Mouse (Mus musculus): ENCODE measurements at regions not wholly inside any gene's neighbourhood (a gene's known extent, or its start where the extent isn't known, plus 50 kb on each side); places are given as distances from the start of the nearest gene placed in this dataset.

DNA sequence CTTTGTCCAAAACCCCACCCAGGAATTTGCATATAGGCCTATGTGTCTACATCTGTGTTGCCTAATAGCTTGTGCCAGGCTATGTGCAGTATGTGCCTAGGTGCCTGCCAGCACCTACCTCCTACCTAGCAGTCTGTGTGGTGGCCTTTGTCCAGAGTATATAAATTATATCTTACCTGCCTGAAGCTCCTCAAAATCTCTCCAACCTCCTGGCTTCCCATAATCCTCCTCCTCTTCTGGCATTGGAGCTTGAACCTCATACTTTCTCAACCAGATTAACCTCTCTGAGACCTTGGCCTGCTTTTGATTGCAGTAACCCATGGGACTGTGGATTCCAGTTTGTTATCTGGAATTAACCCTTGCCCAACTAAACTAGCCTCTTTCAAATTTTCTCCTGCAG is 440.8 kb upstream of the Acvr2a start:
- DNase-seq = no peak
- H3K27me3 ChIP-seq (ENCODE audit: control insufficient read depth, insufficient read depth, low read length) = no peaks in the 10 kb centered on the region
- no peaks in the 10 kb centered on the region for H3K4me1 ChIP-seq (ENCODE audit: control insufficient read depth, insufficient read depth, low read length)
- intact Hi-C loops (cut with DNase I) = no loop called here
- H3K79me2 ChIP-seq (replicated peaks; ENCODE audit: control insufficient read depth, insufficient read depth, low read length) = no peaks in the 10 kb centered on the region
- no peak overlapping the region for H3K27ac ChIP-seq
- no peaks in the 10 kb centered on the region for H3K36me3 ChIP-seq (ENCODE audit: control insufficient read depth, insufficient read depth, low read length)
- H3K4me3 ChIP-seq = no peak overlapping the region
- TF ChIP-seq EP300 (IDR thresholded peaks at IDR 0.05; ENCODE audit: insufficient read depth, low read depth, low read length) (no peak), CTCF (IDR thresholded peaks at IDR 0.05) (no peak), POLR2A (IDR thresholded peaks at IDR 0.05; ENCODE audit: insufficient read depth, low read depth, low read length) (no peak)
- no peak overlapping the region for H3K9ac ChIP-seq (ENCODE audit: low read depth, low read length)

DNA sequence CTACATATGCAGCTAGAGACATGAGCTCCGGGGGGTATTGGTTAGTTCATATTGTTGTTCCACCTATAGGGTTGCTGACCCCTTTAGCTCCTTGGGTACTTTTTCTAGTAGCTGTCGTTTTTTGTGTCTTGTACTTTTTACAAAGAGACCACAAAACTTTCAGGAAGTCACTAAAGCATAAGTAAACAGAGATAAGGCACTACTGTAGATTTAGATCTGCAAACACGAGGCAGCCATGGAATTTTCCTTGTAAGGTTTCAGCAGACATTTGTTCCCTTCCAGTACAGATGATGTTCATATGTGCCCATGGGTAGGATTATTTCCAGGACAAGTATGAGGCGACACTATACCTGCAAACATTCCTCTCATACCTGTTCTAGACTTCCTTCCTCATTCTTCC is 439.6 kb upstream of the Acvr2a start:
- no peak overlapping the region for H3K27ac ChIP-seq
- H3K27me3 ChIP-seq (ENCODE audit: control insufficient read depth, insufficient read depth, low read length) = no peaks in the 10 kb centered on the region
- WGBS = 54% methylated on average over 4 of the region's 4 CpGs
- no peak overlapping the region for H3K9ac ChIP-seq (ENCODE audit: low read depth, low read length)
- no peaks in the 10 kb centered on the region; the same call in 1 of the 2 replicates for H3K36me3 ChIP-seq (ENCODE audit: control insufficient read depth, insufficient read depth, low read length)
- no peaks in the 10 kb centered on the region for H3K4me1 ChIP-seq (ENCODE audit: control insufficient read depth, insufficient read depth, low read length)
- TF ChIP-seq POLR2A (IDR thresholded peaks at IDR 0.05; ENCODE audit: insufficient read depth, low read depth, low read length) (no peak), CTCF (IDR thresholded peaks at IDR 0.05) (no peak)
- H3K79me2 ChIP-seq (replicated peaks; ENCODE audit: control insufficient read depth, insufficient read depth, low read length) = no peaks in the 10 kb centered on the region
- no peak overlapping the region for H3K4me3 ChIP-seq
- DNase-seq = no peak
- intact Hi-C loops (cut with DNase I) = no loop called here

DNA sequence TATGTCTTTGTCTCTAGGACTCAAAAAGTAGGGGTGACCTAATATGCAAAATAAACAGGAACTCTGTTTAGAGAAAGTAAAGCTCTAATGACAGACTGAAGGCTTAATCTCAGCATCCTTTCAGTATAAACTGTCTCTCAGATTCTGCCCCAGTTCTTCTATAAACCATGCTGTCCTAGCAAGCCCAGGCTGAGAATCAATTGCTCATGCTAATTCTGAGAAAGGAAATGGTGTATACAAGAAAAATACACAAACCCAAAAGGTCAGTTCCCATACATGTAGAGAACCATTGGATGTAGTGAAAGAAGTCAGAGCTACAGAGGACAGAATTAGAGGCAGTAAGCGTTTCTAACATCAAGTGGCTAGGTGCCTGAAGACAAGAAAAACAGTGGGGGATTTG is 435.7 kb upstream of the Acvr2a start:
- no peak overlapping the region; the same call in 1 of the 2 replicates for H3K27ac ChIP-seq
- no peaks in the 10 kb centered on the region for H3K27me3 ChIP-seq (ENCODE audit: control insufficient read depth, insufficient read depth, low read length)
- WGBS = 85% methylated on average over 1 of the region's 1 CpGs
- DNase-seq = no peak
- H3K9ac ChIP-seq (ENCODE audit: low read depth, low read length) = no peak overlapping the region
- no peak for TF ChIP-seq EP300 (IDR thresholded peaks at IDR 0.05; ENCODE audit: insufficient read depth, low read depth, low read length)
- TF ChIP-seq POLR2A (IDR thresholded peaks at IDR 0.05; ENCODE audit: insufficient read depth, low read depth, low read length) = no peak
- TF ChIP-seq CTCF (IDR thresholded peaks at IDR 0.05) = no peak
- peaks cover 2% of the 10 kb centered on the region; the same call in 1 of the 2 replicates for H3K4me1 ChIP-seq (ENCODE audit: control insufficient read depth, insufficient read depth, low read length)
- peaks cover 6% of the 10 kb centered on the region for H3K36me3 ChIP-seq (ENCODE audit: control insufficient read depth, insufficient read depth, low read length)
- no peak overlapping the region for H3K4me3 ChIP-seq
- no peaks in the 10 kb centered on the region for H3K79me2 ChIP-seq (replicated peaks; ENCODE audit: control insufficient read depth, insufficient read depth, low read length)
- intact Hi-C loops (cut with DNase I) = no loop called here

DNA sequence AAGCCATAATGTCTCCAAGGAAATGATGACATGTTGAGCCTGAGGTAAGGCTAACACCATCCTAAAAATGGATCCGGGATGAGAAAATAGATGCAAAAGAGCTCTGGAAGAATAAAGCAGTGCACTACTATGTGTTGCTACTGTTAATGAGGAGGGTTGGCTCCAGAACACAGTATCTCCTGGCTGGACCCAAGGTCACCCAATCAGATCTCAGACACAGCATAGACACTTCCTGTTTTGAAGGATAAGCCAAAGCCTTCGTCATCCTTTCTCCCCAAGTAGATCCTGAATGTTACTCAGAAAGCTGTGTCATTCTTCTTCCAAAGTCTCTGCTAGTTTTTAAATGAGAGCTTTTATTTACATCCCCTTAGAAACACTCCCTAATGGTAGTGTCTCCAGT is 435.2 kb upstream of the Acvr2a start:
- no peak overlapping the region for H3K9ac ChIP-seq (ENCODE audit: low read depth, low read length)
- 56% methylated on average over 2 of the region's 2 CpGs for WGBS
- no peak overlapping the region for H3K4me3 ChIP-seq
- H3K27me3 ChIP-seq (ENCODE audit: control insufficient read depth, insufficient read depth, low read length) = no peaks in the 10 kb centered on the region
- no peak for TF ChIP-seq CTCF (IDR thresholded peaks at IDR 0.05)
- TF ChIP-seq EP300 (IDR thresholded peaks at IDR 0.05; ENCODE audit: insufficient read depth, low read depth, low read length) = no peak
- TF ChIP-seq POLR2A (IDR thresholded peaks at IDR 0.05; ENCODE audit: insufficient read depth, low read depth, low read length) = no peak
- peaks cover 2% of the 10 kb centered on the region; the same call in 1 of the 2 replicates for H3K4me1 ChIP-seq (ENCODE audit: control insufficient read depth, insufficient read depth, low read length)
- H3K27ac ChIP-seq = no peak overlapping the region; the same call in 1 of the 2 replicates
- DNase-seq = no peak
- H3K79me2 ChIP-seq (replicated peaks; ENCODE audit: control insufficient read depth, insufficient read depth, low read length) = no peaks in the 10 kb centered on the region
- H3K36me3 ChIP-seq (ENCODE audit: control insufficient read depth, insufficient read depth, low read length) = peaks cover 6% of the 10 kb centered on the region
- intact Hi-C loops (cut with DNase I) = no loop called here

DNA sequence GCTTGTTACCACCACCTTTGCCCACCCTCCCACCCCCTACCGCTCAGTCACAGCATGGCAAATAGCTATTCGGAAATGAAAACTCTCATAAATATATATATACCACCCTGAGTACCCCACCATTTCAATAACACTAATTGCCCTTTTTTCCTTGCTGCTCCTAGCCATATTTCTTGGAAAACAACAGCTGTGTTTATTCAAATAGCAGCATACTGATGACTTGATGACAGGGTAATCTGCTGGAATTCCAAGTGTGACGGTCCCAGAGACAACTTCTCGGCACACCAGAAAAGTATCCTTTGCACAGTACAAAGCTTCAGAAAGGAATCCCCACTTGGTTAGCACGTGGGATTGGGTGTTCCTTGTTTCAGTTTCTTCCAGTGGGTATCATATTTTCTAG is 433.8 kb upstream of the Acvr2a start:
- Histone ChIP-seq H3K79me2 (replicated peaks; ENCODE audit: control insufficient read depth, insufficient read depth, low read length) (no peaks in the 10 kb centered on the region), H3K27me3 (ENCODE audit: control insufficient read depth, insufficient read depth, low read length) (no peaks in the 10 kb centered on the region), H3K9ac (ENCODE audit: low read depth, low read length) (no peak overlapping the region), H3K36me3 (ENCODE audit: control insufficient read depth, insufficient read depth, low read length) (peaks cover 6% of the 10 kb centered on the region), H3K4me1 (ENCODE audit: control insufficient read depth, insufficient read depth, low read length) (peaks cover 2% of the 10 kb centered on the region; the same call in 1 of the 2 replicates), H3K27ac (peak overlapping the region; percentile 87), H3K4me3 (no peak overlapping the region)
- DNase-seq = no peak
- 53% methylated on average over 5 of the region's 5 CpGs for WGBS
- TF ChIP-seq EP300 (IDR thresholded peaks at IDR 0.05; ENCODE audit: insufficient read depth, low read depth, low read length) = no peak
- TF ChIP-seq POLR2A (IDR thresholded peaks at IDR 0.05; ENCODE audit: insufficient read depth, low read depth, low read length) = no peak
- no peak for TF ChIP-seq CTCF (IDR thresholded peaks at IDR 0.05)
- intact Hi-C loops (cut with DNase I) = loop anchor here (5.0 kb wide), 4 partner anchors 48 to 507 kb away; partner anchors contain the start of gene Acvr2a

DNA sequence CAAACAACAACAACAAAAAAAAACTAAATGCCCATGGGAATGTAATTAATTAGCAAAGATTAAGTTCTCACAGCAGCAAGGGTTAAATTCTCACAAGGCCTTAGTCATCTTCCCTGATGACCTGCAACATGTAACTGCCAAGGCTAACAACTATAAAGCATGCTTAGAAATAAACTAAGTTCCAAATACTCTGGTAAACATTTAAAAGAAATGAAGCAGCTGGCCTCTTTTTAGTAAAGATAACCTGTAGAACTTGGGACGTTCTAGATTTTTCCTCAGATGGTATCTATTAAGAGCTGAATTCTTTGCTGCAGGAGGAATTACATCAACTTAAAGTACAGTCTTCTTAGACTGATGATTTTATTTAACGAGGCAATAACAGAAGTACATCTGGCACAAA is 433.1 kb upstream of the Acvr2a start:
- no peaks in the 10 kb centered on the region for H3K79me2 ChIP-seq (replicated peaks; ENCODE audit: control insufficient read depth, insufficient read depth, low read length)
- H3K27me3 ChIP-seq (ENCODE audit: control insufficient read depth, insufficient read depth, low read length) = no peaks in the 10 kb centered on the region
- H3K4me3 ChIP-seq = no peak overlapping the region
- DNase-seq = no peak
- H3K27ac ChIP-seq = peak overlapping the region; percentile 87
- peaks cover 6% of the 10 kb centered on the region for H3K36me3 ChIP-seq (ENCODE audit: control insufficient read depth, insufficient read depth, low read length)
- TF ChIP-seq EP300 (IDR thresholded peaks at IDR 0.05; ENCODE audit: insufficient read depth, low read depth, low read length) (no peak), CTCF (IDR thresholded peaks at IDR 0.05) (no peak), POLR2A (IDR thresholded peaks at IDR 0.05; ENCODE audit: insufficient read depth, low read depth, low read length) (no peak)
- peaks cover 2% of the 10 kb centered on the region; the same call in 1 of the 2 replicates for H3K4me1 ChIP-seq (ENCODE audit: control insufficient read depth, insufficient read depth, low read length)
- 34% methylated on average over 2 of the region's 2 CpGs for WGBS
- intact Hi-C loops (cut with DNase I) = loop anchor here (1.0 to 5.0 kb wide), 5 partner anchors 48 to 507 kb away; partner anchors contain the start of gene Acvr2a
- no peak overlapping the region for H3K9ac ChIP-seq (ENCODE audit: low read depth, low read length)
